Comparison of ENCODE assay signal across 8 mouse cellular contexts in the genomic region with DNA sequence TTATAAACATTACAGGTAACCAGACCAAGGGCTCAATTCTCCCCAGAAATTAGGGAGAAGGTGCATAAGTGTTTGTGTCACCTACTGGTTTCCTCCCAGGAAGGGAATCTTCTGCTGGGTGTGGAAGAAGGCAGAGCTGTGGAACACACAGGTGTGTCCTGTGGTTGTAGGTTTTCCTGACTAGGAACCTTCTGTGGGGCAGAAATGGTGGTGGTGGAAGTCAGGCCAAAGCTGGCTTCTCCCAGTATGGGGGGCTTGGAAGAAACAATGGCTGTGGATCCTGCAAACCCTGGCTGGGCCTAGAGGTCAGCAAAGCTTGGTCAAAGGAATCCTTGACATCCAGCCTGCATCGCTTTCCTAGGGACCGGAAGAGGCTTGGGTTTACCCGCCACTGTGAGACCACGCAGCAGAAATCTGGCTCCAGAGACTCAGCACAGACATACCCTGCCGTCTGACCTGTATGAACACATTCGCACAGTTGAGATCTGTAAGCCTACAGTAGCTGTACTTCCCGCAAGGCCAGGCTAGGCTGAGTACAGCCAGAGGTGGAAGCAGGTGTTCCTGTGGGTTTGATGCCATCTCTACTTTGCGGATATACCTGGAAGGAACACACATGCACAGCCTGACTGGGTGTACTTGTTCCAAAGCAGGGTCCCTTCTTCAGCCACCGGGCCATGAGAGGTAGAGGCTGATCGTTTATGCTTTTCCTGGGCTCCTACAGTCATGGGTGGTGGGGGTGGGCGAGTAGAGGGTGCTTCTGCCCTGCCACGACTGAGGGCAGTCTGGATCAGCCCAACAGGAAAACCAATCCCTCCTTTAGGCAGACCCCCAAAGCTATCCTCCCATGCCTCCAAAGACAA. TPM values are rescaled to one million over a fixed set of nuclear protein-coding genes. Genes with fewer than 3 reads are reported as not detected.
DNase-seq lines count a peak whose midpoint lies in the region; ATAC-seq lines count a peak whose summit lies in the region.
"Had no signal": no experiment of that assay in that cellular context is flagged by ENCODE, and none has a peak within 500 bp of the region (broad histone marks: within the 10 kb centered on the region; RNA-seq: fewer than 3 reads in every experiment).

No protein-coding gene starts in this region.

- no peaks in the 10 kb centered on the region for H3K27me3 ChIP-seq in kidney, embryonic 16.5 days (ENCODE audit: insufficient read depth, low read length)
- H3K27me3 ChIP-seq in forebrain, embryonic 11.5 days (ENCODE audit: control insufficient read depth, insufficient read depth, low read length): no peaks in the 10 kb centered on the region
- H3K27me3 ChIP-seq in hindbrain, embryonic 10.5 days (ENCODE audit: insufficient read depth, poor library complexity, severe bottlenecking): no peaks in the 10 kb centered on the region
- H3K27me3 ChIP-seq in midbrain, embryonic 14.5 days (ENCODE audit: control insufficient read depth, insufficient read depth, low read length): no peaks in the 10 kb centered on the region

- intact Hi-C loops in left cerebral cortex, postnatal 25 days (cut with DNase I): no loop called here

- no peak overlapping the region for H3K4me3 ChIP-seq in kidney, embryonic 16.5 days (ENCODE audit: low read length)
- no peak overlapping the region for H3K4me3 ChIP-seq in forebrain, embryonic 11.5 days (ENCODE audit: low read depth, low read length)
- H3K4me3 ChIP-seq in hindbrain, embryonic 10.5 days: peak overlapping the region; percentile 73
- H3K4me3 ChIP-seq in midbrain, embryonic 14.5 days (replicated peaks; ENCODE audit: low read depth, low read length): 0 out of 2 replicates have a peak overlapping the region, but pooled peaks have one; percentile 2

- H3K4me1 ChIP-seq in kidney, embryonic 16.5 days (ENCODE audit: insufficient read depth, low read length): peaks cover 78% of the 10 kb centered on the region
- H3K4me1 ChIP-seq in forebrain, embryonic 11.5 days (replicated peaks; ENCODE audit: control insufficient read depth, insufficient read depth, low read length): peaks cover 59% of the 10 kb centered on the region
- peaks cover 87% of the 10 kb centered on the region for H3K4me1 ChIP-seq in hindbrain, embryonic 10.5 days (replicated peaks)
- H3K4me1 ChIP-seq in midbrain, embryonic 14.5 days (ENCODE audit: control insufficient read depth, insufficient read depth, low read length): peaks cover 66% of the 10 kb centered on the region

- peak overlapping the region; percentile 69 for H3K9ac ChIP-seq in kidney, embryonic 16.5 days (replicated peaks; ENCODE audit: low read length)
- H3K9ac ChIP-seq in forebrain, embryonic 11.5 days (ENCODE audit: low read length): peak overlapping the region; percentile 63
- peak overlapping the region; percentile 99 for H3K9ac ChIP-seq in midbrain, embryonic 14.5 days (replicated peaks; ENCODE audit: low read length)

- H3K36me3 ChIP-seq in kidney, embryonic 16.5 days (ENCODE audit: insufficient read depth, low read length): no peaks in the 10 kb centered on the region
- H3K36me3 ChIP-seq in forebrain, embryonic 11.5 days (ENCODE audit: control insufficient read depth, insufficient read depth, low read length): no peaks in the 10 kb centered on the region; the same call in 1 of the 2 replicates
- H3K36me3 ChIP-seq in hindbrain, embryonic 10.5 days: peaks cover 7% of the 10 kb centered on the region; the same call in 1 of the 2 replicates
- H3K36me3 ChIP-seq in midbrain, embryonic 14.5 days (ENCODE audit: control insufficient read depth, insufficient read depth, low read length): no peaks in the 10 kb centered on the region

- whole genome bisulfite sequencing in kidney, embryonic 16.5 days: 51% methylated on average over 12 of the region's 12 CpGs
- WGBS in forebrain, embryonic 11.5 days: 64% methylated on average over 12 of the region's 12 CpGs
- WGBS in hindbrain, embryonic 10.5 days: 47% methylated on average over 12 of the region's 12 CpGs
- WGBS in midbrain, embryonic 14.5 days: 49% methylated on average over 12 of the region's 12 CpGs

- DNase-seq in kidney, postnatal 25 days: no peak
- DNase-seq in forebrain, embryonic 11.5 days (ENCODE audit: low spot score): peak; percentile 54
- peak; percentile 38 for DNase-seq in hindbrain, embryonic 10.5 days (ENCODE audit: low spot score)
- DNase-seq in midbrain, embryonic 14.5 days: peak; percentile 34
- no peak for DNase-seq in c-Kit-positive CD71-positive TER-119-positive erythroid progenitor cells, embryonic 14.5 days (ENCODE audit: low spot score)
- no peak for DNase-seq in left cerebral cortex, postnatal 25 days (ENCODE audit: low spot score in 2 of 2)
- DNase-seq: thymus, adult 18-20 months had no signal

- no peaks in the 10 kb centered on the region for H3K9me3 ChIP-seq in kidney, embryonic 16.5 days (ENCODE audit: low read length)
- H3K9me3 ChIP-seq in forebrain, embryonic 11.5 days (ENCODE audit: control insufficient read depth, low read length): no peaks in the 10 kb centered on the region
- H3K9me3 ChIP-seq in hindbrain, embryonic 10.5 days: no peaks in the 10 kb centered on the region
- no peaks in the 10 kb centered on the region for H3K9me3 ChIP-seq in midbrain, embryonic 14.5 days (ENCODE audit: control insufficient read depth, low read length)

- 0 out of 2 replicates have a peak overlapping the region, but pooled peaks have one; percentile 88 for H3K4me2 ChIP-seq in kidney, embryonic 16.5 days (replicated peaks; ENCODE audit: low read depth, low read length)
- no peak overlapping the region for H3K4me2 ChIP-seq in forebrain, embryonic 11.5 days (ENCODE audit: low read depth, low read length, severe bottlenecking)
- H3K4me2 ChIP-seq in midbrain, embryonic 14.5 days (ENCODE audit: low read length): peak overlapping the region; percentile 100

- H3K27ac ChIP-seq in kidney, embryonic 16.5 days (ENCODE audit: low read length): peak overlapping the region; percentile 95
- 0 out of 2 replicates have a peak overlapping the region, but pooled peaks have one; percentile 6 for H3K27ac ChIP-seq in forebrain, embryonic 11.5 days (ENCODE audit: low read depth, low read length)
- peak overlapping the region; percentile 100 for H3K27ac ChIP-seq in hindbrain, embryonic 10.5 days
- H3K27ac ChIP-seq in midbrain, embryonic 14.5 days (replicated peaks; ENCODE audit: low read depth, low read length): peak overlapping the region; percentile 70

- ATAC-seq in kidney, embryonic 16.5 days (ENCODE audit: low FRiP score, low TSS enrichment): no peak
- ATAC-seq in forebrain, embryonic 11.5 days (replicated peaks; ENCODE audit: low FRiP score): no peak
- ATAC-seq in midbrain, embryonic 14.5 days (ENCODE audit: low FRiP score, low TSS enrichment): no peak

RNA-seq across cellular contexts. Expression of gene Bahcc1, which starts 6.1 kb away (rescaled TPM):
- polyA plus RNA-seq in kidney, embryonic 16.5 days (2015; fragmentation: Nextera tagmentation; extraction: Ambion mirVana): 13.2 and 14.2 TPM in 2 replicates
- polyA plus RNA-seq in forebrain, embryonic 11.5 days (2014; fragmentation: Nextera tagmentation; extraction: Ambion mirVana): 25.2 and 30.3 TPM in 2 replicates
- 17.0 and 18.8 TPM in 2 replicates for polyA plus RNA-seq in hindbrain, embryonic 10.5 days (2016; fragmentation: Nextera tagmentation; extraction: Ambion mirVana)
- 20.0 and 25.9 TPM in 2 replicates for polyA plus RNA-seq in midbrain, embryonic 14.5 days (2014; fragmentation: Nextera tagmentation; extraction: Ambion mirVana)
- 10 to 100 TPM; 16.3 to 21.9 TPM for total RNA-seq in left cerebral cortex, postnatal 25 days (2021)

Comparison
In these comparisons a context has a peak if more than half of its experiments do, and no peak if none do; other contexts are left out.
1. H3K27ac ChIP-seq: peak in every context shown above with its lines; median percentile 100 in hindbrain, embryonic 10.5 days; 95 in kidney, embryonic 16.5 days; 70 in midbrain, embryonic 14.5 days; 6 in forebrain, embryonic 11.5 days.
2. H3K4me3 ChIP-seq: peak in hindbrain, embryonic 10.5 days (single experiment) and midbrain, embryonic 14.5 days (single experiment); none in kidney, embryonic 16.5 days (single experiment) and forebrain, embryonic 11.5 days (single experiment).
3. DNase-seq: peak in forebrain, embryonic 11.5 days (single experiment), hindbrain, embryonic 10.5 days (single experiment) and midbrain, embryonic 14.5 days (single experiment); none in kidney, postnatal 25 days (0 of 2), c-Kit-positive CD71-positive TER-119-positive erythroid progenitor cells, embryonic 14.5 days (single experiment) and left cerebral cortex, postnatal 25 days (0 of 2).
4. Peak in every context shown above with its lines, with median percentiles within 50 percentile points of each other: H3K9ac ChIP-seq.